Mouse (Mus musculus) left cerebral cortex, postnatal 4 days (tissue): Measurements from ENCODE around the gene Eif5a2. TPM values are rescaled to one million over a fixed set of nuclear protein-coding genes. Genes with fewer than 3 reads are reported as not detected.

ENCODE experiments used
- DNase-seq: peaks from one replicate; pipeline ENCODE4 v3.0.0-alpha.2; 2022
- intact Hi-C: fragments of 180-260 bp; cut with DNase I; formaldehyde crosslinking; loops from one replicate; pipeline ENCODE4 v1.15.1; 2025
- total RNA-seq, 2 experiments: library from RNA; stranded (reverse); gene quantifications; 2 replicates each; pipeline ENCODE4 v1.2.3; 2021

The Eif5a2 gene
- total RNA-seq, 2 experiments from 2014 or later = 15.9 to 16.7 TPM

DNA sequence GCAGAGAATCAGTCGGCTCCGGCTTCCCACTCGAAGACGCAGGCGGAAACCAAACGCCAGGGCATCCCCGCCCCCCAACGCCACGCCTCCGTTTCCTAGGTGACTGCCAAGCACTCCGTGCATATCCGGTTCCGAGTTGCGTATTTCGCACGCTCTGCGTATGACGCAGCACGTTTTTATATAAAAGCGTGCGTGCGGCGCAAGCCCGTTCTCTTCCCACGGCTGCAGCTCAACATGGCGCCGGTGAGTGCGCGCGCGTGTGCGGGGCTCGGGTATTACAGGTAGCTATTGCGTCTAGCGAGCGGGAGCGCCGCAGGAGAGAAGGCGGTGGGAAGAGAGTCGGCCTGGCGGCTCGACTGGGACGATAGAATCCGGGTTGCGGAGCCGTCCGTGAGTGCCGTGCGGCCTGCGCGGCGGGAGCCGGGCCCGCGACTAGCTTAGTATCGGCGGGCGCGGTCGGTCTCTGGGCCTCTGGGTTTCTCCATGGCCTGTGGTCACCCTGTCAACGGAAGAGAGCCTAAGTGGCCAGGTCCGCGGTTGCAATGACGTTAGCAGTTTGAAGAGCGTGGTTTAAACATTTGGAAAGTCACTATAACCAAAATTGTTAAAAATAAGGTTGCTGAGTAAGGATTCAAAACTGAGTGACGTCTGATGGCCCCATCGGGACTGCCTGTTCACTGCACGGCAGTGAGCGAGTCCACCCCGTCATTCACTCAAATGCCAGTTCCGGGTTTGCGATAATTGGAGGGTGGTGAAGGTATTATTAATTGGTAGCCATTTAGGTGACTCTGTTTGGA is 24.4 kb downstream of the Eif5a2 start, which contains the start of gene Rpl22l1:
Gene Rpl22l1 (plus strand): TSS at position 136 of the 797 bp plus-strand sequence.
- intact Hi-C loops = no loop called here
- DNase-seq = peak; percentile 98

GRCm38 (mm10) chr3:28808039-28808643 is 27.1 kb downstream of the Eif5a2 start:
- intact Hi-C loops = no loop called here
- no peak for DNase-seq

DNA sequence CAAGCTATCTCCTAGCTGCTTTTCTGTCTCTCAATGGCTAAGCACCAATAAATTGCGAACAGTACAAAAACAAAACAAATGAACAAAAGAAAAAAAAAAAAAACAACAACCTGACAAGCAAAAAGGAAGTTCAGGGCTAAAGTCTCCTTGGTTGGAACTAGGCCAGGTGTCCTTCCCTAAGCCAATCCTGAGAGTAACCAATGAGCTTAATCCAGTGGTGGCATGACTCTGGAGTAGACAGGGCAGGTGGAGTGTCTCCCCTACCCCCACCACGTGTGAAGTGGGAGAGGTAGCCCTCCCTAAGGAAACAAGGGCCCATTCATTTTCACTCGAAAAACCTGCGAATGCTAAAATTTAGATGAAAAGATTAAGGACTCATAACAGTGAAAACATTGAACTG is 30.4 kb downstream of the Eif5a2 start:
- intact Hi-C loops = no loop called here
- no peak for DNase-seq

- DNase-seq = no peak
- intact Hi-C loops = loop anchor here (2.0 kb wide), 1 partner anchor 154 kb away; no protein-coding TSS in a partner anchor
These were observed 33.3 kb downstream of the Eif5a2 start for GRCm38 (mm10) chr3:28814361-28814760.

DNA sequence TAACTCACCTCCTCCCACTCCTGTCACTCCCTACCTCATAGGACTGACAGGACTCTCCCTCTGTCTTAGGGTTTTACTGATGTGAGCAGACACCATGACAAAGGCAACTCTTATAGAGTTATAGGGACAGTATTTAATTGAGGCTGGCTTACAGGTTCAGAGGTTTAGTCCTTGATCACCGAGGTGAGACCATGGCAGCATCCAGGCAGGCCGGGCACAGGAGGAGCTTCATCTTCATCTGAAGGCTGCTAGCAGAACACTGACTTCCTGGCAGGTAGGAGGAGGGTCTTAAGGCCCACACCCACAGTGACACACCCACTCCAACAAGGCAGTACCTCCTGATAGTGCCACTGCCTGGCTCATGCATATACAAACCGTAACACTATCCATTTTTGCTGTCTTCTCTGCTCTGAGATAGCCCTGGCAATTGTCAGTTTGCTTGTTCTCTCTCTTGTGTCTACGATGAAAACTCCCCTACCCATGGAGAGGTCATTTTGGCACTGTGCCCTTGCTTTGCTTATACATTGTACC is 35.0 kb downstream of the Eif5a2 start:
- intact Hi-C loops = no loop called here
- DNase-seq = no peak

GRCm38 (mm10) chr3:28826272-28826671 is 45.2 kb downstream of the Eif5a2 start:
- intact Hi-C loops = no loop called here
- no peak for DNase-seq

DNA sequence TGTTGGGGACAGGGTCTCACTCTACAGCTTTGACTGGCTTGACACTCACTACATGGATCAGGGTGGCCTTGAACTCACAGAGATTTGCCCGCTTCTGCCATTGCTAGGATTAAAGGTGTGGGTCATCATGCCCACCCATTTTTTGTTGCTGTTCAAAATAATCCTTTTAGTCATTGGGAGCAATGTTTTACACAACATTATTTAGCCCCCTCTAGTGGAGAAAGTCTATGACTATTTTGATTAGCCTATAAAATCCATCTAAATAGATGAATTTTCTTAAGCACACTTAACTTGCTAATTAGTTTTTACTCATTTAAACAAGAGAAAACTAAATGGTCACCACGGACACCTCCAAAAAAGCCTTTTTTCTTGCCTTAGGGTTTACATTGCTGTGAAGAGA is 46.5 kb downstream of the Eif5a2 start:
- DNase-seq = no peak
- intact Hi-C loops = no loop called here

DNA sequence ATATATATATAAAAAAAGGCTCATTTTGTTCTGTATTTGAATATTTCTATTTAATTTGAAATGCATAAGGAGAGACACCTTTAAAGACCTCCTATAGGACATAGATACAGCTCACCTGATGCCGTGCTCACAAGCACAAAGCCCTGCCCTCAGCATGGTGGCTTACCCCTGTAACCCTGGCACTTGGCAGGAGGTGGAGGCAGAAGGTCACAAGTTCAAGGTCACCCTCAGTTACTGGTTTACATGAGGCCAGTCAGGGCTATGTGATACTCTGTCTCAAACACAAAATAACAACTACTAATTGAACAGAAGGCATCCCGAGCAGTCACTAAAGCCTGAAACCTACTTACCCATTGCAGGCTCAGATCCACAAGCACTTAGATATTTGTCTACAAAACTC is 48.4 kb downstream of the Eif5a2 start:
- no peak for DNase-seq
- intact Hi-C loops = no loop called here

GRCm38 (mm10) chr3:28836796-28837371 is 55.8 kb downstream of the Eif5a2 start:
- intact Hi-C loops = no loop called here
- DNase-seq = no peak

- DNase-seq = no peak
These were observed 61.0 kb downstream of the Eif5a2 start for GRCm38 (mm10) chr3:28841886-28842649.

GRCm38 (mm10) chr3:28843231-28843630 is 62.2 kb downstream of the Eif5a2 start:
- no peak for DNase-seq
- intact Hi-C loops = no loop called here

More at GRCm38 (mm10) chr3:28841886-28842649, 61.0 kb downstream of the Eif5a2 start:
- intact Hi-C loops = no loop called here

- no peak for DNase-seq
These were observed 66.0 kb downstream of the Eif5a2 start for GRCm38 (mm10) chr3:28847115-28847514.

More at GRCm38 (mm10) chr3:28847115-28847514, 66.0 kb downstream of the Eif5a2 start:
- intact Hi-C loops = no loop called here

Other genes with a start within 250 kb of the Eif5a2 start
- gene Slc2a2, start 83.4 kb upstream of the Eif5a2 start, total RNA-seq = not detected
- 100 to 1,000 TPM; 214 to 223 TPM for gene Rpl22l1, start 24.2 kb downstream of the Eif5a2 start, total RNA-seq
- gene Gm1527, start 111.3 kb downstream of the Eif5a2 start, total RNA-seq = not detected